ENCODE assay signal across 8 mouse cellular contexts in the genomic region with DNA sequence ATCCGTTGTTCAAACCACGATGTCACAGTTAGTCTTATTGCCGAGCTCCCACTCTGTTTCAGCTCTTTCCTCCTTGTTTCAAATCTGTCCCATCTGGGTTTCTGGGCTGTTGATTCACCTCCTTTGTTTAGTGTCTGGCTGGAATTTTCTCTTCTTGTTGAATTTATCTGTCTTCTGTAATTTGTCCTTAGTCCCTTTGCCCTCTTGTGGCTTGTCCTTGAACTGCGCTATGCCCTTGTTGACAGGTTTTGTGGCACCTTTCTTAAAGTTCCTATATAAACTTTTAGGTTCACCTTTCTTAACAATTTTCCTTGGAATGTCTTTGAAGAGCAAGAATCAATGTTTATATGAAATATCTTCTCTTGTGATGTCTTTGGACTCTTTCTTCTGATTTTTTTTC.
DNase-seq lines count a peak whose midpoint lies in the region.

No protein-coding gene starts in this region.

- peak; percentile 60 to 71 for DNase-seq in cerebellum, postnatal 10 days
- DNase-seq in cerebellum, adult 9-10 months = no peak
- peak; percentile 11 to 16 for DNase-seq in layer of hippocampus, postnatal 10 days (ENCODE audit: low spot score in 2 of 2)
- no peak for DNase-seq in layer of hippocampus, adult 8-10 months (ENCODE audit: low spot score in 2 of 2)
- peak; percentile 41 for DNase-seq in NIH3T3 (ENCODE audit: low read depth)
- DNase-seq in hindlimb bud, embryonic 11.5 days (ENCODE audit: extremely low spot score, low read depth, low spot score) = peak; percentile 24
- no peak for DNase-seq in c-Kit-positive CD71-positive TER-119-positive erythroid progenitor cells, embryonic 14.5 days (ENCODE audit: low spot score)
- no peak for DNase-seq in gastrocnemius, postnatal 25 days

Comparison
In these comparisons a context has a peak if more than half of its experiments do, and no peak if none do; other contexts are left out.
1. DNase-seq: peak in cerebellum, postnatal 10 days (2 of 2), layer of hippocampus, postnatal 10 days (2 of 2), NIH3T3 (single experiment) and hindlimb bud, embryonic 11.5 days (single experiment); none in cerebellum, adult 9-10 months (single experiment), layer of hippocampus, adult 8-10 months (0 of 2), c-Kit-positive CD71-positive TER-119-positive erythroid progenitor cells, embryonic 14.5 days (single experiment) and gastrocnemius, postnatal 25 days (single experiment).